Mouse (Mus musculus): ENCODE measurements around the gene Cuedc2. TPM values are rescaled to one million over a fixed set of nuclear protein-coding genes. Genes with fewer than 3 reads are reported as not detected.

The Cuedc2 gene
- polyA plus RNA-seq, 1 experiment from 2014 or later = 177 TPM

DNA sequence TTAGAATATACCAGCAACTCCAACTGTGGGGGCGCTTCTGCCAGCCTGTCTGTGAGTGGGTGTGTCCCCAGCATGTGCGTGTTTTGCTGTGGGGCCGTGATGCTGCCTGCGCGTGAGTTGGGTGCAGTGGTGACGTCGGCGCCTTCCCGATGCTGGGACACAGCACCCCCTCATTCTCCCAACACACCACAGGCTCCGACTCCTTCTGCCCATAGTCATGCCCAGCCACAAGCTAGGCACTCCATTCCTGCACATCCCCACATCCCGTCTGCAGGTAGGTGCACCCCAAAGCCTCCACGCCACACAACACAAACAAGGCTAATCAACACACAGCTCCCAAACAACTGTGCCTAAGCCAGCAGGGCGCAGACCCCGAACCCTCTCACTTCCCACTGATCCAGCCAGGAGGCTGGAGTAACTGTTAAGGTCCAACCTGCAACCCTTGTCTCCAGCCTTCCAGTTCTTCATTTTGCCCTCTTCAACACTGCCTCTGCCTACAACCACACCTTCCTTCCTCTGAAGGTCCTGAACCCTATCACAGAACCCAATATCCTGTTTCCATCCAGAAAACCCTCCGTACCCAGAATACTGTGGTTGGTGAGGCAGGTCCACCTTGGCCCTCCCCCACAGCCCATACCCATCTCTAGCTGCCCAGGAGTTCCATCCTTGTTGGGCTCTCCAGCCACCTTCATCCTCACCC lies 21.5 kb downstream of the Cuedc2 start:
- Histone ChIP-seq H3K4me3 (peak overlapping the region; percentile 52), H3K36me3 (peaks cover 12% of the 10 kb centered on the region), H3K27ac (no peak overlapping the region), H3K27me3 (peaks cover 97% of the 10 kb centered on the region), H3K4me1 (peaks cover 23% of the 10 kb centered on the region), H3K4me2 (replicated peaks) (peak overlapping the region; percentile 73), H3K9me3 (no peaks in the 10 kb centered on the region), H3K9ac (peak overlapping the region; percentile 62)
- no peak for ATAC-seq (ENCODE audit: low FRiP score, low read depth)
- 34% methylated on average over 15 of the region's 15 CpGs for WGBS

DNA sequence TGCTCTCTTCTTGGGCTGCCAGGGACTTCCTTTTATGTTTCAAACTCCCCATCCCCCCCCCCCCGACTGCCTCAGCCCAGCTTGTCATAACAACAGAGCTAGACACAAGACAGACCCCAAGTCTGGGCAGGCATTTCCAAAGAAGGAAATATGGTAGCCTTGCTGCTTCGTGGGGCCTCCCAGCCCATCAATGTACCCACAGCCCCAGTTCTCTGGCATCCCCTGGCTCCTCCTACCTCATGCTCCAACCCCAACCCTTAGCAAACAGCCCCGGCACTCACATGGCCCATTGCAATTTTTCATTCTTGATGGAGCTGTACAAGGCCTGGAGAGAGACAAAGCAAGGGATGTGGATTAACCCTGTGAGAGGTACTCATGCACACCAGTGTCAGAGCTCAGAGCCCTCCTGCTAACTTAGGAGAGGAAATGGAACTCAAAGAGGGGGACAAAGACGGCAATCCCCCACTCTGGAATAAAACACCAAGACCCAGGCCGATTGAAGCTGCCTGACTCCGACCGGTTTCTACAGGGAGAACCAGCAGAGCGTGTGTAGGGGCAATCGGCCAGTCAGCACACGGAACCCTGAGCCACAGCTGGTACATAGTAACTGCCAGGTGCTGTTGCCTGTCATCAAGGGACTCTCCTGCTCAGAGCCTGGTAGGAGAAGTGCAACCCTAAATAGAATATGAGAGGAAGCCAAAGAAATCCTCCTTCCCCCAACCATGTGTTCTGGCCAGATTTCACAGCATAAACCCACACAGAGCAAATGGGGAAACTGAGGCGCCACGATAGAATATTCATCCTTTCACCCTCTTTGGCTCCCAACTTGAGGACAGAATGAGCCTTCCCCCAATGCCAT lies 22.5 kb downstream of the Cuedc2 start:
- no peak overlapping the region for H3K4me3 ChIP-seq
- ATAC-seq (ENCODE audit: low FRiP score, low read depth) = no peak
- no peak overlapping the region for H3K4me2 ChIP-seq (replicated peaks)

GRCm38 (mm10) chr19:46314872-46315742 lies 23.4 kb downstream of the Cuedc2 start:
- H3K36me3 ChIP-seq = peaks cover 31% of the 10 kb centered on the region
- H3K4me3 ChIP-seq = no peak overlapping the region
- no peak overlapping the region for H3K9ac ChIP-seq
- peaks cover 82% of the 10 kb centered on the region for H3K27me3 ChIP-seq
- no peak for ATAC-seq (ENCODE audit: low FRiP score, low read depth)
- no peak overlapping the region for H3K4me2 ChIP-seq (replicated peaks)
- peaks cover 18% of the 10 kb centered on the region for H3K4me1 ChIP-seq
- H3K9me3 ChIP-seq = no peaks in the 10 kb centered on the region
- no peak overlapping the region for H3K27ac ChIP-seq
- WGBS = 43% methylated on average over 14 of the region's 14 CpGs

More for the DNA sequence above, 22.5 kb downstream of the Cuedc2 start:
- no peak overlapping the region for H3K27ac ChIP-seq
- H3K4me1 ChIP-seq = peaks cover 18% of the 10 kb centered on the region
- H3K27me3 ChIP-seq = peaks cover 91% of the 10 kb centered on the region
- WGBS = 49% methylated on average over 12 of the region's 12 CpGs
- no peaks in the 10 kb centered on the region for H3K9me3 ChIP-seq
- peaks cover 22% of the 10 kb centered on the region for H3K36me3 ChIP-seq
- no peak overlapping the region for H3K9ac ChIP-seq

DNA sequence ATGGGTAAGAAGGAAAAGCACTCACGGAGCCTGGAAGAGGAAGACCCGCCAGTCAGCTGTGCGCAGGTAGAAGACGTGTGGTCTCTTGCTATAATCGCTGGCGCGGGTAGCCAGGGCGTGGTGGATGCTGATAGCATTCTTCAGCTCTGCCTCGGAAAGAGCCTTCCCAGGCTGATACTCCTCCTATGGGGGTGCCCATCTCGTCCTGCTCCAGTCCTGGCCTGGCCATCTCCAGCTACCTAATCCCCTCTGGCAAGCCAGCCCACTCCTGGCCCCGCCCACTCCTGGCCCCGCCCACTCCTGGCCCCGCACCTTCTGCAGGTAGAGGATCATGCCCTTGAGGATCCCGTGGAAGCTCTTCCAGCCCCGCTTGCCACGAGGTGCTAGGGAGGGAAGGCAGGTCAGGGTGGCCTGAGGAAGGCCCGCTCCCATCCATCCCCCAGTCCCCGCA lies 24.3 kb downstream of the Cuedc2 start:
- H3K36me3 ChIP-seq = peaks cover 37% of the 10 kb centered on the region
- no peak overlapping the region for H3K4me3 ChIP-seq
- no peak overlapping the region for H3K4me2 ChIP-seq (replicated peaks)
- H3K9ac ChIP-seq = no peak overlapping the region
- peaks cover 78% of the 10 kb centered on the region for H3K27me3 ChIP-seq
- no peak overlapping the region for H3K27ac ChIP-seq
- peaks cover 16% of the 10 kb centered on the region for H3K4me1 ChIP-seq
- H3K9me3 ChIP-seq = no peaks in the 10 kb centered on the region
- WGBS = 10% methylated on average over 18 of the region's 18 CpGs
- ATAC-seq (ENCODE audit: low FRiP score, low read depth) = no peak

DNA sequence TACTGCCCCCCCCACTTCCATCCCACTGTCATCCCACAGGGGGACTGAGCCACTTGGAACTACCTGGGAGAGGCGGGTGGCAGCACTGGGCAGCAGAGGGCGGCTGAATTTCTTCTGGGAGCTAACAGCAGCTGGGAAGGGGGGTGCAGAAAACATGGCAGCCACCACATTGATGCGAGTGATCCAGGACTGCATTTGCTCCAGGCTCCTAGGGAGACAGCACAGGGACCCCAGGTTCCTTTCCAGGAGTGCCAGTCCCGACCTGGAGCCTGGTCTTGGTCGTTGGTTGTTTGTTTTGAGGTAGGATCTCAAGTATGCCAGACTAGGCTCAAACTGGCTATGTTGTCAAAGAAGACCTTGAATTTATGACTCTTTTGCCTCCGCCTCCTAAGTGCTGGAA lies 24.9 kb downstream of the Cuedc2 start:
- Histone ChIP-seq H3K36me3 (peaks cover 37% of the 10 kb centered on the region), H3K27ac (no peak overlapping the region), H3K27me3 (peaks cover 76% of the 10 kb centered on the region), H3K9ac (no peak overlapping the region), H3K9me3 (no peaks in the 10 kb centered on the region), H3K4me1 (peaks cover 14% of the 10 kb centered on the region), H3K4me2 (replicated peaks) (no peak overlapping the region), H3K4me3 (no peak overlapping the region)
- ATAC-seq (ENCODE audit: low FRiP score, low read depth) = no peak
- WGBS = 71% methylated on average over 6 of the region's 6 CpGs

GRCm38 (mm10) chr19:46313116-46313515 lies 25.4 kb downstream of the Cuedc2 start:
- no peak overlapping the region for H3K9ac ChIP-seq
- H3K27me3 ChIP-seq = peaks cover 76% of the 10 kb centered on the region
- H3K9me3 ChIP-seq = no peaks in the 10 kb centered on the region
- H3K36me3 ChIP-seq = peaks cover 37% of the 10 kb centered on the region
- H3K4me3 ChIP-seq = no peak overlapping the region
- H3K27ac ChIP-seq = no peak overlapping the region
- 80% methylated on average over 9 of the region's 9 CpGs for WGBS
- H3K4me2 ChIP-seq (replicated peaks) = no peak overlapping the region
- ATAC-seq (ENCODE audit: low FRiP score, low read depth) = no peak
- H3K4me1 ChIP-seq = peaks cover 14% of the 10 kb centered on the region

GRCm38 (mm10) chr19:46312566-46312965 lies 25.9 kb downstream of the Cuedc2 start:
- Histone ChIP-seq H3K27me3 (peaks cover 76% of the 10 kb centered on the region), H3K9ac (no peak overlapping the region), H3K36me3 (peaks cover 38% of the 10 kb centered on the region), H3K4me3 (no peak overlapping the region), H3K9me3 (no peaks in the 10 kb centered on the region), H3K4me2 (replicated peaks) (no peak overlapping the region), H3K4me1 (peaks cover 9% of the 10 kb centered on the region), H3K27ac (no peak overlapping the region)
- no peak for ATAC-seq (ENCODE audit: low FRiP score, low read depth)
- WGBS = 90% methylated on average over 21 of the region's 21 CpGs

- 79% methylated on average over 9 of the region's 9 CpGs for WGBS
- no peak overlapping the region for H3K4me3 ChIP-seq
- no peak for ATAC-seq (ENCODE audit: low FRiP score, low read depth)
Measured at GRCm38 (mm10) chr19:46311341-46311740, 27.2 kb downstream of the Cuedc2 start.

GRCm38 (mm10) chr19:46310312-46310865 lies 28.1 kb downstream of the Cuedc2 start:
- Histone ChIP-seq H3K27ac (no peak overlapping the region), H3K4me1 (peaks cover 12% of the 10 kb centered on the region), H3K4me2 (replicated peaks) (no peak overlapping the region), H3K27me3 (peaks cover 68% of the 10 kb centered on the region), H3K9ac (no peak overlapping the region), H3K9me3 (no peaks in the 10 kb centered on the region), H3K4me3 (no peak overlapping the region), H3K36me3 (peaks cover 41% of the 10 kb centered on the region)
- ATAC-seq (ENCODE audit: low FRiP score, low read depth) = no peak
- WGBS = 89% methylated on average over 12 of the region's 12 CpGs

More at GRCm38 (mm10) chr19:46311341-46311740, 27.2 kb downstream of the Cuedc2 start:
- Histone ChIP-seq H3K9me3 (no peaks in the 10 kb centered on the region), H3K4me2 (replicated peaks) (no peak overlapping the region), H3K9ac (no peak overlapping the region), H3K4me1 (peaks cover 6% of the 10 kb centered on the region), H3K27me3 (peaks cover 74% of the 10 kb centered on the region), H3K36me3 (peaks cover 41% of the 10 kb centered on the region), H3K27ac (no peak overlapping the region)

GRCm38 (mm10) chr19:46309651-46310305 lies 28.7 kb downstream of the Cuedc2 start:
- no peak overlapping the region; the same call in 1 of the 2 replicates for H3K9ac ChIP-seq
- peak overlapping the region; percentile 80; the same call in 1 of the 2 replicates for H3K4me2 ChIP-seq (replicated peaks)
- no peak for ATAC-seq (ENCODE audit: low FRiP score, low read depth)
- H3K36me3 ChIP-seq = peaks cover 41% of the 10 kb centered on the region
- 79% methylated on average over 21 of the region's 21 CpGs for WGBS
- H3K4me1 ChIP-seq = peaks cover 15% of the 10 kb centered on the region
- no peak overlapping the region for H3K27ac ChIP-seq
- H3K27me3 ChIP-seq = peaks cover 62% of the 10 kb centered on the region
- no peaks in the 10 kb centered on the region for H3K9me3 ChIP-seq
- H3K4me3 ChIP-seq = no peak overlapping the region

Measured in limb, embryonic 13.5 days (tissue).